Mouse (Mus musculus) limb, embryonic 15.5 days (tissue): Measurements from ENCODE around the gene Lpcat1. TPM values are rescaled to one million over a fixed set of nuclear protein-coding genes. Genes with fewer than 3 reads are reported as not detected.
A peak's percentile ranks its signal among the peaks of the same experiment; 100 is the strongest.

Source experiments
- ATAC-seq: fragments of 200-750 bp; cut with Nextera tagmentation; 2 replicates; pipeline ENCODE4 v1.8.0; 2017; ENCODE audit warnings: low read depth, moderate TSS enrichment; ENCODE audit not compliant: insufficient number of reproducible peaks, low FRiP score, low TSS enrichment
- H3K27ac ChIP-seq: fragments of 300-500 bp; sonication (generic); 2 replicates; pipeline ENCODE4 v1.5.1; 2015; ENCODE audit warnings: moderate library complexity, mild to moderate bottlenecking, inconsistent platforms
- H3K27me3 ChIP-seq: fragments of 300-500 bp; sonication (generic); 2 replicates; pipeline ENCODE4 v1.6.1; 2015; ENCODE audit warnings: inconsistent platforms
- H3K36me3 ChIP-seq: fragments of 300-500 bp; sonication (generic); 2 replicates; pipeline ENCODE4 v1.6.1; 2015; ENCODE audit warnings: inconsistent platforms
- H3K4me1 ChIP-seq: fragments of 300-500 bp; sonication (generic); 2 replicates; pipeline ENCODE4 v1.6.1; 2015; ENCODE audit warnings: inconsistent platforms
- H3K4me2 ChIP-seq: fragments of 300-500 bp; sonication (generic); 2 replicates; pipeline ENCODE4 v1.6.1; 2015; ENCODE audit warnings: mild to moderate bottlenecking, inconsistent platforms
- H3K4me3 ChIP-seq: fragments of 300-500 bp; sonication (generic); 2 replicates; pipeline ENCODE4 v1.5.1; 2015; ENCODE audit warnings: mild to moderate bottlenecking, inconsistent platforms
- H3K9ac ChIP-seq: fragments of 300-500 bp; sonication (generic); 2 replicates; pipeline ENCODE4 v1.6.1; 2015; ENCODE audit warnings: inconsistent platforms
- H3K9me3 ChIP-seq: fragments of 300-500 bp; sonication (generic); 2 replicates; pipeline ENCODE4 v1.6.1; 2016; ENCODE audit warnings: inconsistent platforms
- WGBS: fragments of 180-500 bp; shearing (Covaris S2); methylation state at CpG from one replicate; pipeline ENCODE4 v1.1.7; 2015; 5-methylcytosine and 5-hydroxymethylcytosine counted together
- polyA plus RNA-seq: library from polyadenylated mRNA; unstranded; fragments of >200 nt; fragmentation: Nextera tagmentation; extraction: Ambion mirVana; gene quantifications from 2 replicates; pipeline ENCODE4 v1.2.1, GENCODE M21; 2015

Lpcat1 gene
- polyA plus RNA-seq, 1 experiment from 2014 or later, result 33.2 TPM

- no peak overlapping the region for H3K4me2 ChIP-seq
- H3K4me3 ChIP-seq, result no peak overlapping the region
- no peak for ATAC-seq
- peaks cover 30% of the 10 kb centered on the region for H3K36me3 ChIP-seq
- H3K9me3 ChIP-seq, result no peaks in the 10 kb centered on the region
- no peak overlapping the region for H3K27ac ChIP-seq
- H3K27me3 ChIP-seq, result no peaks in the 10 kb centered on the region
- no peak overlapping the region for H3K9ac ChIP-seq
- H3K4me1 ChIP-seq, result 0 out of 2 replicates have a peak, but pooled peaks cover under 1% of the 10 kb centered on the region
- WGBS, result 88% methylated on average over 6 of the region's 6 CpGs
These were observed 16.3 kb downstream of the Lpcat1 start for GRCm38 (mm10) chr13:73483331-73483730.

- no peaks in the 10 kb centered on the region for H3K9me3 ChIP-seq
- H3K27me3 ChIP-seq, result no peaks in the 10 kb centered on the region
- peaks cover 38% of the 10 kb centered on the region for H3K36me3 ChIP-seq
- H3K4me3 ChIP-seq, result no peak overlapping the region
- H3K9ac ChIP-seq, result no peak overlapping the region
- no peak overlapping the region for H3K27ac ChIP-seq
- WGBS, result 65% methylated on average over 5 of the region's 5 CpGs
- H3K4me2 ChIP-seq, result no peak overlapping the region
- ATAC-seq, result no peak
- no peaks in the 10 kb centered on the region for H3K4me1 ChIP-seq
These were observed 17.2 kb downstream of the Lpcat1 start for GRCm38 (mm10) chr13:73484171-73484570.

- Histone ChIP-seq H3K27me3 (no peaks in the 10 kb centered on the region), H3K9me3 (no peaks in the 10 kb centered on the region), H3K4me1 (no peaks in the 10 kb centered on the region), H3K36me3 (peaks cover 75% of the 10 kb centered on the region), H3K27ac (no peak overlapping the region), H3K4me2 (no peak overlapping the region), H3K4me3 (no peak overlapping the region), H3K9ac (no peak overlapping the region)
- ATAC-seq, result no peak
- 55% methylated on average over 3 of the region's 3 CpGs for WGBS
These were observed 21.1 kb downstream of the Lpcat1 start for GRCm38 (mm10) chr13:73488105-73488504.

- no peak for ATAC-seq
- H3K9ac ChIP-seq, result no peak overlapping the region
- WGBS, result 82% methylated on average over 9 of the region's 9 CpGs
- no peaks in the 10 kb centered on the region for H3K9me3 ChIP-seq
- H3K4me3 ChIP-seq, result no peak overlapping the region
- no peaks in the 10 kb centered on the region for H3K27me3 ChIP-seq
- peaks cover 74% of the 10 kb centered on the region for H3K36me3 ChIP-seq
- H3K4me2 ChIP-seq, result no peak overlapping the region
- no peaks in the 10 kb centered on the region for H3K4me1 ChIP-seq
- no peak overlapping the region for H3K27ac ChIP-seq
These were observed 21.7 kb downstream of the Lpcat1 start for GRCm38 (mm10) chr13:73488707-73489106.

- no peak for ATAC-seq
- Histone ChIP-seq H3K9ac (no peak overlapping the region), H3K27ac (no peak overlapping the region), H3K4me1 (no peaks in the 10 kb centered on the region), H3K4me3 (no peak overlapping the region), H3K9me3 (no peaks in the 10 kb centered on the region), H3K36me3 (peaks cover 81% of the 10 kb centered on the region), H3K4me2 (no peak overlapping the region), H3K27me3 (no peaks in the 10 kb centered on the region)
- 100% methylated on average over 3 of the region's 3 CpGs for WGBS
These were observed 23.0 kb downstream of the Lpcat1 start for GRCm38 (mm10) chr13:73489986-73490385.

- no peaks in the 10 kb centered on the region for H3K4me1 ChIP-seq
- H3K4me2 ChIP-seq, result no peak overlapping the region
- peaks cover 81% of the 10 kb centered on the region for H3K36me3 ChIP-seq
- ATAC-seq, result no peak
- H3K4me3 ChIP-seq, result no peak overlapping the region
- H3K9me3 ChIP-seq, result no peaks in the 10 kb centered on the region
- H3K27ac ChIP-seq, result no peak overlapping the region
- H3K27me3 ChIP-seq, result no peaks in the 10 kb centered on the region
- H3K9ac ChIP-seq, result no peak overlapping the region
- WGBS, result 69% methylated on average over 8 of the region's 8 CpGs
These were observed 23.7 kb downstream of the Lpcat1 start for GRCm38 (mm10) chr13:73490564-73491170.

- peaks cover 90% of the 10 kb centered on the region for H3K36me3 ChIP-seq
- H3K27me3 ChIP-seq, result no peaks in the 10 kb centered on the region
- no peak for ATAC-seq
- no peak overlapping the region for H3K27ac ChIP-seq
- 91% methylated on average over 4 of the region's 4 CpGs for WGBS
- no peak overlapping the region for H3K4me3 ChIP-seq
- no peak overlapping the region for H3K9ac ChIP-seq
- H3K4me1 ChIP-seq, result no peaks in the 10 kb centered on the region
- H3K4me2 ChIP-seq, result no peak overlapping the region
- no peaks in the 10 kb centered on the region for H3K9me3 ChIP-seq
These were observed 26.2 kb downstream of the Lpcat1 start for GRCm38 (mm10) chr13:73493183-73493582.

GRCm38 (mm10) chr13:73494528-73494927 lies 27.5 kb downstream of the Lpcat1 start:
- no peak overlapping the region for H3K9ac ChIP-seq
- H3K4me3 ChIP-seq, result no peak overlapping the region
- 95% methylated on average over 9 of the region's 9 CpGs for WGBS
- H3K9me3 ChIP-seq, result no peaks in the 10 kb centered on the region
- H3K4me2 ChIP-seq, result no peak overlapping the region
- peaks cover 91% of the 10 kb centered on the region for H3K36me3 ChIP-seq
- no peaks in the 10 kb centered on the region for H3K4me1 ChIP-seq
- ATAC-seq, result no peak
- no peak overlapping the region for H3K27ac ChIP-seq
- no peaks in the 10 kb centered on the region for H3K27me3 ChIP-seq

GRCm38 (mm10) chr13:73496137-73496536 lies 29.1 kb downstream of the Lpcat1 start:
- 81% methylated on average over 2 of the region's 2 CpGs for WGBS
- Histone ChIP-seq H3K27ac (no peak overlapping the region), H3K9me3 (no peaks in the 10 kb centered on the region), H3K27me3 (no peaks in the 10 kb centered on the region), H3K4me2 (no peak overlapping the region), H3K9ac (no peak overlapping the region), H3K4me1 (no peaks in the 10 kb centered on the region), H3K36me3 (peaks cover 89% of the 10 kb centered on the region), H3K4me3 (no peak overlapping the region)
- ATAC-seq, result no peak

GRCm38 (mm10) chr13:73499893-73500604 lies 33.1 kb downstream of the Lpcat1 start:
- H3K36me3 ChIP-seq, result peaks cover 76% of the 10 kb centered on the region
- ATAC-seq, result 0 out of 2 replicates have a peak, but pooled peaks have one; percentile 15
- H3K9ac ChIP-seq, result no peak overlapping the region
- WGBS, result 76% methylated on average over 6 of the region's 6 CpGs
- no peak overlapping the region for H3K4me3 ChIP-seq
- H3K27me3 ChIP-seq, result no peaks in the 10 kb centered on the region
- no peaks in the 10 kb centered on the region for H3K9me3 ChIP-seq
- no peaks in the 10 kb centered on the region for H3K4me1 ChIP-seq
- no peak overlapping the region for H3K27ac ChIP-seq
- H3K4me2 ChIP-seq, result no peak overlapping the region

- Histone ChIP-seq H3K36me3 (peaks cover 57% of the 10 kb centered on the region), H3K4me3 (no peak overlapping the region), H3K27ac (no peak overlapping the region), H3K9me3 (no peaks in the 10 kb centered on the region), H3K27me3 (no peaks in the 10 kb centered on the region), H3K4me1 (no peaks in the 10 kb centered on the region), H3K9ac (no peak overlapping the region), H3K4me2 (no peak overlapping the region)
- WGBS, result 71% methylated on average over 2 of the region's 2 CpGs
- ATAC-seq, result no peak
These were observed 35.7 kb downstream of the Lpcat1 start for GRCm38 (mm10) chr13:73502719-73503118.

GRCm38 (mm10) chr13:73505686-73506467 lies 38.9 kb downstream of the Lpcat1 start:
- H3K9ac ChIP-seq, result no peak overlapping the region
- H3K36me3 ChIP-seq, result peaks cover 56% of the 10 kb centered on the region
- H3K27me3 ChIP-seq, result no peaks in the 10 kb centered on the region
- ATAC-seq, result no peak
- H3K9me3 ChIP-seq, result no peaks in the 10 kb centered on the region
- WGBS, result 61% methylated on average over 7 of the region's 7 CpGs
- no peaks in the 10 kb centered on the region for H3K4me1 ChIP-seq
- H3K27ac ChIP-seq, result no peak overlapping the region
- H3K4me3 ChIP-seq, result no peak overlapping the region
- H3K4me2 ChIP-seq, result no peak overlapping the region
